8 mouse cellular contexts compared by ENCODE assay signal in genomic region chr1:64734771-64735750, GRCm38 (mm10). TPM values are rescaled to one million over a fixed set of nuclear protein-coding genes. Genes with fewer than 3 reads are reported as not detected.
A peak's percentile ranks its signal among the peaks of the same experiment; 100 is the strongest.
DNase-seq lines count a peak whose midpoint lies in the region; ATAC-seq lines count a peak whose summit lies in the region.

No protein-coding gene starts in this region.

- H3K4me2 ChIP-seq in hindbrain, embryonic 14.5 days (replicated peaks): peak overlapping the region; percentile 98

- H3K27ac ChIP-seq in forebrain, embryonic 10.5 days: peak overlapping the region; percentile 85
- no peak overlapping the region for H3K27ac ChIP-seq in hindbrain, embryonic 14.5 days

- peak; percentile 1; the same call in 1 of the 2 replicates for ATAC-seq in hindbrain, embryonic 14.5 days (ENCODE audit: low FRiP score)

- peaks cover 83% of the 10 kb centered on the region for H3K4me1 ChIP-seq in forebrain, embryonic 10.5 days
- peaks cover 27% of the 10 kb centered on the region for H3K4me1 ChIP-seq in hindbrain, embryonic 14.5 days (replicated peaks; ENCODE audit: control insufficient read depth, insufficient read depth, low read length)

- 28% methylated on average over 58 of the region's 58 CpGs for WGBS in forebrain, embryonic 10.5 days
- WGBS in hindbrain, embryonic 14.5 days: 42% methylated on average over 58 of the region's 58 CpGs

- H3K9me3 ChIP-seq in forebrain, embryonic 10.5 days: no peaks in the 10 kb centered on the region
- H3K9me3 ChIP-seq in hindbrain, embryonic 14.5 days (ENCODE audit: control insufficient read depth, low read length): no peaks in the 10 kb centered on the region

- H3K36me3 ChIP-seq in forebrain, embryonic 10.5 days (replicated peaks): no peaks in the 10 kb centered on the region
- H3K36me3 ChIP-seq in hindbrain, embryonic 14.5 days (replicated peaks; ENCODE audit: control insufficient read depth, insufficient read depth): no peaks in the 10 kb centered on the region

- peaks cover 89% of the 10 kb centered on the region for H3K27me3 ChIP-seq in forebrain, embryonic 10.5 days (ENCODE audit: poor library complexity, severe bottlenecking)
- peaks cover 72% of the 10 kb centered on the region for H3K27me3 ChIP-seq in hindbrain, embryonic 14.5 days (ENCODE audit: control insufficient read depth, insufficient read depth, low read length)

- H3K4me3 ChIP-seq in forebrain, embryonic 10.5 days: peak overlapping the region; percentile 74
- peak overlapping the region; percentile 60 for H3K4me3 ChIP-seq in hindbrain, embryonic 14.5 days (replicated peaks; ENCODE audit: low read length)

- peak; percentile 37 for DNase-seq in ZHBTc4 (ENCODE audit: low read depth, low spot score)
- peak; percentile 32 for DNase-seq in brain, adult 2 months (ENCODE audit: low read depth, low spot score)
- DNase-seq in forebrain, embryonic 10.5 days (ENCODE audit: extremely low spot score, low spot score): peak; percentile 54
- DNase-seq in hindbrain, embryonic 14.5 days (ENCODE audit: low spot score): no peak
- DNase-seq in liver: peak; percentile 74
- DNase-seq in neural tube, embryonic 10.5 days (ENCODE audit: extremely low spot score, low spot score): peak; percentile 56
- peak; percentile 6 to 17 for DNase-seq in thymus, postnatal 36 days
- no peak for DNase-seq in layer of hippocampus, adult 11-12 months (ENCODE audit: low spot score)

- H3K9ac ChIP-seq in hindbrain, embryonic 14.5 days: no peak overlapping the region

RNA-seq across cellular contexts. Expression of gene Fzd5, which starts 2.5 kb away (rescaled TPM):
- polyA plus RNA-seq in forebrain, embryonic 10.5 days (2016; fragmentation: Nextera tagmentation; extraction: Ambion mirVana): 1.4 and 2.3 TPM in 2 replicates
- 0.23 and 0.29 TPM in 2 replicates for polyA plus RNA-seq in hindbrain, embryonic 14.5 days (2014; fragmentation: Nextera tagmentation; extraction: Ambion mirVana)

RNA-seq across cellular contexts. Expression of gene Ccnyl1, which starts 44.8 kb away (rescaled TPM):
- 7.0 and 7.1 TPM in 2 replicates for polyA plus RNA-seq in forebrain, embryonic 10.5 days (2016; fragmentation: Nextera tagmentation; extraction: Ambion mirVana)
- polyA plus RNA-seq in hindbrain, embryonic 14.5 days (2014; fragmentation: Nextera tagmentation; extraction: Ambion mirVana): 7.0 and 7.6 TPM in 2 replicates

Comparison
In these comparisons a context has a peak if more than half of its experiments do, and no peak if none do; other contexts are left out.
1. DNase-seq: peak in ZHBTc4 (single experiment), brain, adult 2 months (single experiment), forebrain, embryonic 10.5 days (single experiment), liver (single experiment), neural tube, embryonic 10.5 days (single experiment) and thymus, postnatal 36 days (2 of 2); none in hindbrain, embryonic 14.5 days (single experiment) and layer of hippocampus, adult 11-12 months (single experiment).